Mouse (Mus musculus) C2C12 (cell line): ENCODE data around the gene Gprc5d. TPM values are rescaled to one million over a fixed set of nuclear protein-coding genes. Genes with fewer than 3 reads are reported as not detected.

Source experiments
- H3K27me3 ChIP-seq: one replicate; pipeline ENCODE4 v1.6.1; 2011; ENCODE audit not compliant: control insufficient read depth, insufficient read depth, insufficient read length
- H3K36me3 ChIP-seq: one replicate; pipeline ENCODE4 v1.6.1; 2011; ENCODE audit not compliant: control insufficient read depth, insufficient read depth
- H3K4me3 ChIP-seq: one replicate; pipeline ENCODE4 v1.5.1; 2011; ENCODE audit warnings: mild to moderate bottlenecking, control low read depth; ENCODE audit not compliant: poor library complexity, insufficient read depth, severe bottlenecking
- H3K79me2 ChIP-seq: one replicate; pipeline ENCODE4 v1.6.1; 2011; ENCODE audit not compliant: control insufficient read depth, insufficient read depth
- H3K79me3 ChIP-seq: one replicate; pipeline ENCODE4 v1.6.1; 2011; ENCODE audit warnings: low read depth, control low read depth
- H3ac ChIP-seq: one replicate; pipeline ENCODE3; 2011; ENCODE audit warnings: low read depth; ENCODE audit not compliant: control insufficient read depth, insufficient read length
- CEBPB ChIP-seq: IDR thresholded peaks from one replicate; pipeline ENCODE4 v1.6.1; 2011; ENCODE audit warnings: low read depth, mild to moderate bottlenecking, control low read depth, moderate library complexity
- CTCF ChIP-seq: IDR thresholded peaks from one replicate; pipeline ENCODE4 v1.5.1; 2011; ENCODE audit not compliant: control insufficient read depth, insufficient read depth, insufficient read length
- FOSL1 ChIP-seq: IDR thresholded peaks from one replicate; pipeline ENCODE4 v1.8.0; 2011; ENCODE audit warnings: mild to moderate bottlenecking, low read length; ENCODE audit not compliant: poor library complexity, insufficient read depth, severe bottlenecking
- MAX ChIP-seq: IDR thresholded peaks from one replicate; pipeline ENCODE4 v1.6.1; 2011; ENCODE audit warnings: mild to moderate bottlenecking, control low read depth
- MYOD1 ChIP-seq: IDR thresholded peaks from one replicate; pipeline ENCODE4 v1.6.1; 2011; ENCODE audit warnings: low read depth; ENCODE audit not compliant: control insufficient read depth, insufficient read length
- MYOG ChIP-seq: IDR thresholded peaks from one replicate; pipeline ENCODE4 v1.6.1; 2011; ENCODE audit not compliant: control insufficient read depth, insufficient read length; ENCODE audit errors: extremely low read depth
- USF1 ChIP-seq: IDR thresholded peaks from one replicate; pipeline ENCODE4 v1.6.1; 2011; ENCODE audit warnings: low read depth, mild to moderate bottlenecking, control low read depth, moderate library complexity
- polyA plus RNA-seq: library from polyadenylated mRNA; unstranded; fragments of >200 nt; fragmentation: generic; extraction: Trizol; gene quantifications from one replicate; pipeline ENCODE4 v1.2.1, GENCODE M21; 2012; ENCODE audit warnings: missing spikeins

Gene Gprc5d
- polyA plus RNA-seq, 1 experiment: not detected

DNA sequence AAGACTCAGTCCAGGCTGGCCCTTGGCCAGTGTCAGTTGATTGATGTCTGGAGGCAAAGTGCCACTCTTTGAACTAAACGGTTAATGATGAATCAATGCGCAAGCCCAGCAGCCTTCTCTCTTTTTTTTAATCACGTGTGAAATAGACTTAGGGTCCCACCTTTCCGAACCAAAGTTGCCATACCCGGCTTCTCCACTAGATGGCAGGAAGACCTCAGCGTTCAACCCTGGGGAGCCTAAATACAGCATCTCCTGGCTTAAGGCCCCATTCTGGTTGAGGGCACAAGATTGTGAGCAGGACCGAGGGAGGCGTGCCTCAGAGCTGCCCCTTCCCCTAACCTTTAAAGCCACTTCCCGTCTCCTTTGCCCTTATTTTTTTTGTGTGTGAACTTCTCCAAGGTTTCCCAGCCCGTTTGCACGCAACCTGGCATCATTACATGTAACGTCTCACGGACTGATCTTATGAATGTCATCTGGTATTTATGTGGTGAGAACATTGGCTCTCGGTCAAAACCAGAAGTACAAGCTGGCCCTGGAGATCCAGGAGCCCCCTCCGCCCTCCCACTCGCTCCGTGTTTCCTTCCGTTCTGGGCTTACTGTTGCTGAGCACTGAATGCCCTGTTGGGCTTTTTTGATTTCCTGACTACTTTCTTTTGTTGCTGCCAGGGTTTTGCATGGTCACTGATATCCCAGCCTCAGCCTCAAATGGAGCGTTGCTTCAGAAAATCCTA lies 30.2 kb downstream of the Gprc5d start:
- no peaks in the 10 kb centered on the region for H3K79me3 ChIP-seq
- no peaks in the 10 kb centered on the region for H3K27me3 ChIP-seq
- peaks cover 6% of the 10 kb centered on the region for H3K79me2 ChIP-seq
- peak overlapping the region; percentile 35 for H3ac ChIP-seq
- H3K36me3 ChIP-seq: peaks cover 9% of the 10 kb centered on the region
- peak; percentile 42 for TF ChIP-seq USF1
- TF ChIP-seq FOSL1: no peak
- TF ChIP-seq MYOD1: no peak
- TF ChIP-seq MAX: no peak
- peak; percentile 30 for TF ChIP-seq CTCF
- TF ChIP-seq CEBPB: no peak
- no peak for TF ChIP-seq MYOG
- no peak overlapping the region for H3K4me3 ChIP-seq

DNA sequence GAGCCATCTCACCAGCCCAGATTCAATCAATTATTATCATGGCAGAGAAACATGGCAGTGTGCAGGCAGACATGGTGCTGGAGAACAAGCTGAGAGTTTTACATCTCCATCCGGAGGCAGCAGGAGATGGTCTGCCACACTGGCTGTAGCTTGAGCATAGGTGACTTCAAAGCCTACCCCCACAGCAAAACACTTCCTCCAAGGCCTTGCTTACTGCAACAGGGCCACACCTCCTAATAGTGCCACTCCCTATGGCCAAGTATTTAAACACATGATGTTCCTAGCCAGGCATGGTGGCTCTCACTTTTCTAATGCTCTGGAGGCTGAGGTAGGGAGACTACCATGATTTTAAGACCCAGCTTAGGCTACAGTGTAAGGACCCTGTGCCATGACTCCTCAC lies 32.4 kb downstream of the Gprc5d start:
- peaks cover 16% of the 10 kb centered on the region for H3K36me3 ChIP-seq
- H3ac ChIP-seq: no peak overlapping the region
- no peak overlapping the region for H3K4me3 ChIP-seq
- TF ChIP-seq CEBPB (no peak), FOSL1 (no peak), MYOD1 (no peak), CTCF (no peak), MAX (no peak), MYOG (no peak), USF1 (no peak)
- peaks cover 6% of the 10 kb centered on the region for H3K79me3 ChIP-seq
- H3K79me2 ChIP-seq: peaks cover 23% of the 10 kb centered on the region
- H3K27me3 ChIP-seq: no peaks in the 10 kb centered on the region

DNA sequence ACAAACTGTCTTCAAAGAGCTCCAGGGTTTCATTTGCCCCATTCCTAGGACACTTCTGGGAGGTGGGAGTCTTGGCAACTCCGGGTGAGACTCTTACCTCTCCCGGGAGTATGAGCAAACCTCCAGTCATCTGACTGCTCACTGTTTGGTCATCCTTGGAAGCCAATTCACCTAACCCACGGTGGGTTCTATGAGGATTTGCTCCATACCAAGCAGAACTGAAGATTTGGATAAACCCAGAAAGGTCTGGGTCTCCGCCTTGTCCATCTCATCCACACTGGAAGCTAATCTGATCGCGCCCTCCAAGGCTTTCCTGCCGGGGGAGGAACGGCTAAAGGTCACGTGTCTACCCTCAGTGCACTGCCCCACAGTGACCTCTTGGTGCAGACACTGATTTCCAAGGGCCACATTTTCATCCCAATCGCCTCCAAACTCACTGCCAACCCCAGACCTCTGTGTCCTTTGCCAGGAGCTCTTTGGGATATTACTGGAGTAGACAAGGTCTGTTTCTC lies 34.0 kb downstream of the Gprc5d start:
- H3K36me3 ChIP-seq: peaks cover 29% of the 10 kb centered on the region
- no peak overlapping the region for H3ac ChIP-seq
- no peaks in the 10 kb centered on the region for H3K27me3 ChIP-seq
- peaks cover 36% of the 10 kb centered on the region for H3K79me2 ChIP-seq
- TF ChIP-seq CEBPB (no peak), USF1 (peak; percentile 70)
- peaks cover 10% of the 10 kb centered on the region for H3K79me3 ChIP-seq
- no peak overlapping the region for H3K4me3 ChIP-seq

DNA sequence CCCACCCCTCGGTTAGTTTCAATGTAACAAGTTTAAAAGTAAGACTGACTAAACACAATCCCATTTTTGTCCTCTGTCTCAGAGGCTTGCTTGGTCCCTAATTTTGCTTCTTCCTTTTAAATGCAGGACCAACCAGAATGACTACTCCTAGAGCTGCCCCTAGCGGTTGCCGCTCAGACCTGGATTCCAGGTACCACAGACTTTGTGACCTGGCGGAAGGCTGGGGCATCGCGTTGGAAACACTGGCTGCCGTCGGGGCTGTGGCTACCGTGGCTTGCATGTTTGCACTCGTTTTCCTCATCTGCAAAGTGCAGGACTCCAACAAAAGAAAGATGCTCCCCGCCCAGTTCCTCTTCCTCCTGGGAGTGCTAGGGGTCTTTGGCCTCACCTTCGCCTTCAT lies 39.7 kb downstream of the Gprc5d start:
- Histone ChIP-seq H3K79me3 (peaks cover 40% of the 10 kb centered on the region), H3K4me3 (no peak overlapping the region), H3K36me3 (peaks cover 35% of the 10 kb centered on the region), H3K27me3 (no peaks in the 10 kb centered on the region), H3K79me2 (peaks cover 88% of the 10 kb centered on the region), H3ac (no peak overlapping the region)
- TF ChIP-seq MYOG (no peak), CEBPB (no peak), MYOD1 (no peak)

DNA sequence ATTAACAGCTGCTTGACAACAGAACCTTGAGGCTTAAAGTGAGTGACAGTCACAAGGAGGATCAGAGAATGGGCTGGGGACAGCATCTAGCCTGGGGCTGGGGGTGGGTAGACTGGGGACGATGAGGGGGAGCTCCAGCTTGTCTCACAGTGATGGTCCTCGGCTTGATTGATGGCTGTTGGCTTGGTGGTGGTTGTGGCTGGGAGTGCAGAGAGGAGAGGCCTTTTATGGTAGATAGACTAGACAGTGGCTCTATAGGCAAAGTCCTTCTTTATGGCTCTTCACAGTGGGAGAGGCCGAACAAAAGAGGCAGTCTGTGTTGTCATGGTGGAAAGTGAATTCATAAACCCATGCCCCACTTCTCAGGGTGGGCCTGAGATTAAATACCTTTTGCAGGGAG lies 41.9 kb downstream of the Gprc5d start:
- no peak overlapping the region for H3K4me3 ChIP-seq
- peaks cover 36% of the 10 kb centered on the region for H3K36me3 ChIP-seq
- peaks cover 57% of the 10 kb centered on the region for H3K79me3 ChIP-seq
- H3K27me3 ChIP-seq: no peaks in the 10 kb centered on the region
- H3ac ChIP-seq: no peak overlapping the region
- H3K79me2 ChIP-seq: peaks cover 92% of the 10 kb centered on the region
- TF ChIP-seq MYOG: no peak
- TF ChIP-seq FOSL1: no peak
- no peak for TF ChIP-seq MAX
- no peak for TF ChIP-seq MYOD1
- TF ChIP-seq USF1: no peak
- no peak for TF ChIP-seq CTCF
- no peak for TF ChIP-seq CEBPB

DNA sequence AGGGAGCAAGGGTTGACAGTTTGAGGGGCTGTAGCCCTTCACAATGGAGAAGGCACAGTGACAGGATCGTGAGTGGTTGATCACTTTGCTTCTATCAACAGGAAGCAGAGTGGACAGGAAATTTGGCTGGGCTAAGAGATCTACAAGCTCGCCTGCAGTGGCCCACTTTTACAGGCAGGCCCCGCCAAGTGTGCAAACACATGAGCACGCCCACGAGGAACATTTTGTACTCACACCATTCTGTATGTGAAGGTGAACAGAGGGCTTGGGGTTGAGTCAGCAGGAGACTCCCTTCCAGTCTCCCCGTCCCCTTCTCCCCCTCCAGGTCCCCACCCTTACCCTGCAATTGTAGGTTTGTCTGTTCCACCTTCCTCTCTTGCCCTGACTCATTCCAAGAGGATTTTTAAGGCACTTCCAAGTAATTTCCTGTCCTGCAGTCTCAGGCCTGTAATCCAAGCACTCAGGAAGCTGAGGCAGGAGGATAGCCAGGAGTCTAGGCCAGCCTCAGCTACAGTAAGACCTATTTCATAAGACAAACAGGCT lies 43.6 kb downstream of the Gprc5d start:
- Histone ChIP-seq H3K79me3 (peaks cover 54% of the 10 kb centered on the region), H3K79me2 (peaks cover 93% of the 10 kb centered on the region), H3K4me3 (no peak overlapping the region), H3K36me3 (peaks cover 23% of the 10 kb centered on the region), H3K27me3 (no peaks in the 10 kb centered on the region), H3ac (no peak overlapping the region)
- TF ChIP-seq CEBPB (no peak), MAX (no peak), CTCF (no peak), MYOG (no peak), USF1 (no peak), MYOD1 (no peak), FOSL1 (no peak)
